Mouse (Mus musculus): Measurements from ENCODE around the gene Ckb.

- TF ChIP-seq POLR2A (IDR thresholded peaks at IDR 0.05; ENCODE audit: control insufficient read depth, low read depth, low read length): no peak
- TF ChIP-seq CTCF (IDR thresholded peaks at IDR 0.05; ENCODE audit: control insufficient read depth, insufficient read depth, insufficient replicate concordance, low read depth, low read length): no peak
These were observed 36.0 kb upstream of the Ckb start for GRCm38 (mm10) chr12:111708181-111708580.

Data from testis, adult 2 months (tissue).